Mouse (Mus musculus): ENCODE results near the gene Fbxl21.
A peak's percentile ranks its signal among the peaks of the same experiment; 100 is the strongest.

Fbxl21 gene

GRCm38 (mm10) chr13:56581512-56581911, 59.2 kb downstream of the Fbxl21 start:
- DNase-seq (ENCODE audit: low read depth), result no peak

DNA sequence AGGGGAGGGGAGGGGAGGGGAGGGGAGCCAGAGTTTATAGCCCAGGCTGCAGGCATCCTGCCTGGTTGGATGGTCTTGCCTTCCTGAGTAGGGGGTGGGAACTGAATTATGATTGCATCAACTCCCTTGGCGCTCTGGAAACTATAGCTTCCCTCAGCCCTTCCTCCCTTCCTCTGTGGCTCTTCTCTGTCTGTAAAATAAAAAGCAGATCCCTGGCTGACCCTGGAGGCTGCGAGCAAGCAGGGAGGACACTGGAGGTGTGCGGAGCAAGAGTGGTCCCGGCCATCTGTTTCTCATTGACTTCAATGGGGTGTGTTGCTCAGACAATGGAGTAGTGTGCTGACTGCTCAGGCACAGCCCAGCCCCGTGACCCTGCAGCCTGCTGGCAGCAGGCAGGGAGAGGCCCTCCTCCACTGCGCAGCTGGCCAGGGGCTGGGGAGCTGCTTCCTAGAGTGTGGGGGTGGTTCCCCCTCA, 59.7 kb downstream of the Fbxl21 start:
- DNase-seq (ENCODE audit: low read depth), result peak; percentile 81

DNA sequence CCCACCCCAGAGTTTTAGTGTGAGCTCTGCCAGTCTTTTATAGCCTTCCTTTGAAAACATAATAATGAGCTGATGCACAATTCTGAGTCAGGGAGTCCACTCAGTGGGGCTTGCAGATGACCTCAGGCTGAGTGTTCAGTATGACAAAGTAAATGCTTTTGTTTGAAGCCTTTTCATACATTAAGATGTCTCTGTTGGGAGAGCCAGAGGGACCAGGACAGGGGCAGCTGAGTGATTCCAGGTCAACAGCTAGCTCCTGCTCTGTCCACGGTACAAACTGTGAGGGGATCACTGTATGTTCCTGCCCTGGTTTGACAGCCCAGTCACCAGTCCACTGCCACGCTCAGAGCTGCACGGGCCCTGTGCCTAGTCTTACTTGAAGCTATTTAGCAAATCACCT, 60.4 kb downstream of the Fbxl21 start:
- no peak for DNase-seq (ENCODE audit: low read depth)

GRCm38 (mm10) chr13:56586046-56586445, 63.8 kb downstream of the Fbxl21 start:
- DNase-seq (ENCODE audit: low read depth), result no peak
